Mouse (Mus musculus) kidney, embryonic 16.5 days (tissue): Measurements from ENCODE around the gene Scn1a. TPM values are rescaled to one million over a fixed set of nuclear protein-coding genes. Genes with fewer than 3 reads are reported as not detected.

Source experiments
- ATAC-seq: fragments of 200-750 bp; cut with Nextera tagmentation; 2 replicates; pipeline ENCODE4 v1.8.0; 2017; ENCODE audit warnings: moderate TSS enrichment; ENCODE audit not compliant: low FRiP score, low TSS enrichment
- H3K27ac ChIP-seq: fragments of 300-500 bp; sonication (generic); 2 replicates; pipeline ENCODE4 v1.5.1; 2014; ENCODE audit warnings: low read length
- H3K27me3 ChIP-seq: fragments of 300-500 bp; sonication (generic); 2 replicates; pipeline ENCODE4 v1.6.1; 2014; ENCODE audit warnings: low read length, control low read depth, mixed read lengths; ENCODE audit not compliant: insufficient read depth
- H3K36me3 ChIP-seq: fragments of 300-500 bp; sonication (generic); 2 replicates; pipeline ENCODE4 v1.6.1; 2014; ENCODE audit warnings: low read length, control low read depth, mixed read lengths; ENCODE audit not compliant: insufficient read depth
- H3K4me1 ChIP-seq: fragments of 300-500 bp; sonication (generic); 2 replicates; pipeline ENCODE4 v1.6.1; 2014; ENCODE audit warnings: low read length, control low read depth, mixed read lengths; ENCODE audit not compliant: insufficient read depth
- H3K4me2 ChIP-seq: fragments of 300-500 bp; sonication (generic); replicated peaks from 2 replicates; pipeline ENCODE4 v1.6.1; 2014; ENCODE audit warnings: low read depth, low read length
- H3K4me3 ChIP-seq: fragments of 300-500 bp; sonication (generic); 2 replicates; pipeline ENCODE4 v1.5.1; 2014; ENCODE audit warnings: mild to moderate bottlenecking, low read length
- H3K9ac ChIP-seq: fragments of 300-500 bp; sonication (generic); replicated peaks from 2 replicates; pipeline ENCODE4 v1.6.1; 2014; ENCODE audit warnings: low read length
- H3K9me3 ChIP-seq: fragments of 300-500 bp; sonication (generic); 2 replicates; pipeline ENCODE4 v1.6.1; 2016; ENCODE audit warnings: low read length, control low read depth
- WGBS: fragments of 180-500 bp; shearing (Covaris S2); extraction: QIAGEN DNeasy Blood & Tissue Kit; methylation state at CpG from one replicate; pipeline ENCODE4 v1.1.7; 2014; 5-methylcytosine and 5-hydroxymethylcytosine counted together
- polyA plus RNA-seq: library from polyadenylated mRNA; unstranded; fragments of >200 nt; fragmentation: Nextera tagmentation; extraction: Ambion mirVana; gene quantifications from 2 replicates; pipeline ENCODE4 v1.2.1, GENCODE M21; 2015

Gene Scn1a
- 1.0 and 1.3 TPM in 2 replicates for polyA plus RNA-seq

DNA sequence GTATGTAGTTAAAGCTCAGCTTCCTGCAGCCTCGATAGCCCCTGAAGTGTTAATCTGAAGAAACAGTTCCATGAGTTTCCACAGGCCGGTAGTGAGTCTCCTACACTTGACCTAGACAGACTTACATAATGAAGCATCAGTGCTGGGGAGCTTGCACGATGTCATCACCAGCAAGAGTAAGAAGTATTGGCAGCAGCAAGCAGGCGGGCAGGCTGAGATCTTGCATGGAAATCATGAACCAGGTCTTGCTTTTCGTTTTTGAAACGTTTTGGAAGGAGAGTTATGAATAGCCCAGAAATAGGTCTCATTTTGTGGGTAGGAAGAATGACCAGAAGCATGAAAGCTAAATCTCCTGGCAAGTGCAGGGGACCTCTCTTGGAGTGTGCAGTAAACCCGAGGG is at the start of gene Scn1a:
TSS of gene Scn1a (minus strand) at position 130 of the 400 bp plus-strand sequence.
- Histone ChIP-seq H3K4me2 (peak within 1 kb of the TSS; percentile 64), H3K9ac (no peak within 1 kb of the TSS), H3K27ac (no peak within 1 kb of the TSS), H3K4me1 (peaks cover 12% of the 10 kb centered on the region), H3K36me3 (no peaks in the 10 kb centered on the region), H3K4me3 (peak within 1 kb of the TSS; percentile 41), H3K9me3 (no peaks in the 10 kb centered on the region), H3K27me3 (no peaks in the 10 kb centered on the region; the same call in 1 of the 2 replicates)
- ATAC-seq = no peak
- WGBS = 7% methylated on average over 7 of the region's 7 CpGs

- no peaks in the 10 kb centered on the region for H3K36me3 ChIP-seq
- no peak overlapping the region for H3K4me3 ChIP-seq
- no peaks in the 10 kb centered on the region for H3K4me1 ChIP-seq
- peak; percentile 79; the same call in 1 of the 2 replicates for ATAC-seq
- H3K9ac ChIP-seq = no peak overlapping the region
- no peak overlapping the region for H3K4me2 ChIP-seq
- H3K27ac ChIP-seq = no peak overlapping the region
- WGBS = 58% methylated on average over 2 of the region's 2 CpGs
- no peaks in the 10 kb centered on the region for H3K27me3 ChIP-seq
- no peaks in the 10 kb centered on the region for H3K9me3 ChIP-seq
Observed at GRCm38 (mm10) chr2:66478395-66478794, 37.8 kb upstream of the Scn1a start.

- no peaks in the 10 kb centered on the region for H3K36me3 ChIP-seq
- H3K9me3 ChIP-seq = no peaks in the 10 kb centered on the region
- H3K9ac ChIP-seq = no peak overlapping the region
- ATAC-seq = 0 out of 2 replicates have a peak, but pooled peaks have one; percentile 51
- WGBS = 53% methylated on average over 3 of the region's 3 CpGs
- H3K27me3 ChIP-seq = no peaks in the 10 kb centered on the region
- no peak overlapping the region for H3K27ac ChIP-seq
- no peaks in the 10 kb centered on the region for H3K4me1 ChIP-seq
- no peak overlapping the region for H3K4me2 ChIP-seq
- H3K4me3 ChIP-seq = no peak overlapping the region
Observed at GRCm38 (mm10) chr2:66473181-66473822, 32.7 kb upstream of the Scn1a start.

GRCm38 (mm10) chr2:66465484-66465883 is 24.8 kb upstream of the Scn1a start:
- Histone ChIP-seq H3K4me3 (no peak overlapping the region), H3K36me3 (no peaks in the 10 kb centered on the region), H3K27me3 (no peaks in the 10 kb centered on the region), H3K9ac (no peak overlapping the region), H3K4me1 (no peaks in the 10 kb centered on the region), H3K27ac (no peak overlapping the region), H3K4me2 (no peak overlapping the region), H3K9me3 (no peaks in the 10 kb centered on the region)
- peak; percentile 84; the same call in 1 of the 2 replicates for ATAC-seq
- 26% methylated on average over 3 of the region's 3 CpGs for WGBS

DNA sequence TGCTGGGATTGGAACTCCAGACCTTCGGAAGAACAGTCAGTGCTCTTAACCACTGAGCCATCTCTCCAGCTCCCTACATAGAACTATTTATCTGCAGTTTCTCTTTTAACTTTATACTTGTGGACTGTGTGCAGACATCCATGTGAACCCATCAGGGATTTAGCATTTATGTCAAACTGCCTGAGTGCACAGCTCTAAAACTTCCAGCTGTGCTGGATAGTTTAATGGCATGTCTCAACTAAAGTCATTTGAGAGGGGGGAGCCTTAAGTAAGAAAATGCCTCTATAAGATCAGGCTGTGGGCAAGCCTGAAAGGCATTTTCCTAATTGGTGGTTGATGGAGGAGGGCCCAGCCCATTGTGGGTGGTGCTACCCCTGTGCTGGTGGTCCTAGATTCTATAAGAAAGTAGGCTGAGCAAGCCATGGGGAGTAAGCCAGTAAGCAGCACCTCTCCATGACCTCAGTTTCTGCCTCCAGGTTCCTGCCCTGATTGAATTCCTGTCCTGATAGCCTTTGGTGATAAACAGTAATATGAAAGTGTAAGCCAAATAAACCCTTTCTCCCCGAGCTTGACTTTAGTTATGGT is 24.3 kb upstream of the Scn1a start:
- no peak overlapping the region for H3K4me3 ChIP-seq
- H3K27me3 ChIP-seq = no peaks in the 10 kb centered on the region
- no peak overlapping the region for H3K9ac ChIP-seq
- H3K9me3 ChIP-seq = no peaks in the 10 kb centered on the region
- H3K4me1 ChIP-seq = no peaks in the 10 kb centered on the region
- 28% methylated on average over 2 of the region's 2 CpGs for WGBS
- ATAC-seq = peak; percentile 88
- no peaks in the 10 kb centered on the region for H3K36me3 ChIP-seq
- no peak overlapping the region for H3K4me2 ChIP-seq
- 0 out of 2 replicates have a peak overlapping the region, but pooled peaks have one; percentile 34 for H3K27ac ChIP-seq

- Histone ChIP-seq H3K4me1 (no peaks in the 10 kb centered on the region), H3K27me3 (no peaks in the 10 kb centered on the region), H3K27ac (no peak overlapping the region), H3K9ac (no peak overlapping the region), H3K4me2 (no peak overlapping the region), H3K9me3 (no peaks in the 10 kb centered on the region), H3K36me3 (no peaks in the 10 kb centered on the region), H3K4me3 (no peak overlapping the region)
- ATAC-seq = no peak
- 97% methylated on average over 6 of the region's 6 CpGs for WGBS
Observed at GRCm38 (mm10) chr2:66463916-66464315, 23.3 kb upstream of the Scn1a start.

- WGBS = 90% methylated on average over 1 of the region's 1 CpGs
- no peak overlapping the region for H3K27ac ChIP-seq
- H3K4me1 ChIP-seq = no peaks in the 10 kb centered on the region
- no peak overlapping the region for H3K4me3 ChIP-seq
- H3K27me3 ChIP-seq = no peaks in the 10 kb centered on the region
- H3K9ac ChIP-seq = no peak overlapping the region
- ATAC-seq = no peak
- no peak overlapping the region for H3K4me2 ChIP-seq
- H3K9me3 ChIP-seq = no peaks in the 10 kb centered on the region
- H3K36me3 ChIP-seq = no peaks in the 10 kb centered on the region
Observed at GRCm38 (mm10) chr2:66462458-66462857, 21.8 kb upstream of the Scn1a start.

DNA sequence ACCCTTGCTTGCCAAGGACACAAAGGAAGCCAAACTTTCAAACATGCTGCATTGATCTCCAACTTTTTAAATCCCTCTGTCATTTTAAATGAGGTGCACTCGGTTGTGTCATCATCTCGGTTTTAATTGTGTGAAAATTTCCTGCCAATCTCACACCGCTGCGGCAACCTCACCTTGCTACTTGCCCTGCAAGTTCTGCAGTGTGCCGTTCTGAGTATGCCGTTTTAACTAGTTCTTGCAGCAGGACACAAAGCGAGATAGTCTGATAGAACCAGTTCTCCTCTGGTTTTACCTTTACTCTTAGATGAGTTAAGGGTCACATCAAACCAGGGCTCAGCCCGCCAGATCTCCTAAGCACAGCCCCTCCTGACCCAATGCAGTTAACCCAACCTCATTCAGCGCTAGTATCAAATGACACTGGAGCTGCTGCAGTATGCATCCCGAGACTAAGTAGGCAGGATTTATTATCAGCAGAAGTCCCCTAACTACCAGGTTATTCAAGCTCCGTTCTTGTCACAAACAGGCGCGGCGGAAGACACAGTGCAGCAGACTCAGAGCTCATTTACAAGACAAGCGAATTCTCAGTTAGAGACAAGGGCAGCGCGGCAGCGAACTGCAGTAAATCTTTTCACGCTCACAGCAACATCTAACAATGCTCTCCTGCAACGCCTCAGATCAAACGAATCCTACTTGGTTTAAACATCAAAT is 722 bp downstream of the Scn1a start:
- H3K4me2 ChIP-seq = peak overlapping the region; percentile 64
- no peaks in the 10 kb centered on the region; the same call in 1 of the 2 replicates for H3K27me3 ChIP-seq
- H3K27ac ChIP-seq = no peak overlapping the region
- no peaks in the 10 kb centered on the region for H3K36me3 ChIP-seq
- H3K4me1 ChIP-seq = peaks cover 12% of the 10 kb centered on the region
- peak; percentile 88 for ATAC-seq
- H3K9me3 ChIP-seq = no peaks in the 10 kb centered on the region
- H3K4me3 ChIP-seq = peak overlapping the region; percentile 41
- 5% methylated on average over 21 of the region's 21 CpGs for WGBS
- no peak overlapping the region for H3K9ac ChIP-seq

GRCm38 (mm10) chr2:66436286-66436685 is 4.4 kb downstream of the Scn1a start:
- Histone ChIP-seq H3K9me3 (no peaks in the 10 kb centered on the region), H3K36me3 (no peaks in the 10 kb centered on the region), H3K4me2 (no peak overlapping the region), H3K9ac (no peak overlapping the region), H3K4me3 (no peak overlapping the region), H3K27ac (no peak overlapping the region), H3K4me1 (peaks cover 12% of the 10 kb centered on the region), H3K27me3 (no peaks in the 10 kb centered on the region; the same call in 1 of the 2 replicates)
- 49% methylated on average over 3 of the region's 3 CpGs for WGBS
- ATAC-seq = no peak
